Mouse (Mus musculus) cerebellum, postnatal 25 days (tissue): Measurements from ENCODE around the gene Pds5b.
A peak's percentile ranks its signal among the peaks of the same experiment; 100 is the strongest.
"Not testable (repeated sequence)": the region's sequence is repeated elsewhere in the genome, so short reads cannot be mapped to it uniquely, and the experiment has no call there.

Source experiments
- DNase-seq, 2 experiments: peaks; one replicate each; pipeline ENCODE4 v3.0.0; 2021; ENCODE audit warnings: mixed read lengths in 2 of 2

Gene Pds5b

GRCm38 (mm10) chr5:150673153-150673835 lies at the start of gene Pds5b:
Gene Pds5b (plus strand): TSS chr5:150673739.
- peak; percentile 95 to 98 for DNase-seq

DNA sequence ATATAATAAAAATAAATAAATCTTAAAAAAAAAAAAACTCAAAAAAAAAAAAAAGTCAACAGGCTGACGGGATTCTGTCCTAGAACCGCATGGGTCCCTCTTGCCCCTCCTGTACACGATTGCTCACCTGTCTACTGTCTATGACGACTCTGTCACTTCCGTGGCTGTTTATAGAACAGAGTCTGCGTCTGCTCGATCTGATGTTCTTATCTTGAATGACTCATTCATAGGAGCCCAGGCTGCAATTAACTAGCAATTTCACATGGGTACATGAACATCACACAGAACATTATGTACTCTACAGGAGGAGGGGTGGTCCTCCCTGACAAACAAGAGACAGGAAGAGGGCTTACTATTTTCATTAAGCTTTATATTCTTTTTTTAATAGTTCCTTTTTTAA lies 48.0 kb upstream of the Pds5b start:
- no peak for DNase-seq

- no peak for DNase-seq
These were observed 44.3 kb upstream of the Pds5b start for GRCm38 (mm10) chr5:150629272-150629671.

DNA sequence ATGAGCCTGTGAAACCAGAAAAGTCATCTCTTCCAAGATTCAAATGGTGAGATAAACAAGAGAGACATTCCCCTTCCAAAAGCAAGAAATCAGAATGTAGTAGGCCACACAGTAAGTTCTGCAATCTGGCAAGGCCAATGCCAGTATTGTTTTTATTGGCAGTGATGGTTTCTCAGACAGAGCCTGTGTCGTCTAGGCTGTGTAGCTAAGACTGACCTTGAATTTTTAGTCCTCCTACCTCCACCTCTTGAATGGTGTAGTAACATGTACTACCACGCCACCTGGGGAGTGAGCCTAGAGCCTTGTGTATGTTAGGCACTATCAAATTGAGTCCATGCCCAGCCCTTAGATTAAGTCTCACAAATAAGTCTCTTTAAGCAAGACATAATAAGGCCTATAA lies 43.8 kb upstream of the Pds5b start:
- no peak for DNase-seq

DNA sequence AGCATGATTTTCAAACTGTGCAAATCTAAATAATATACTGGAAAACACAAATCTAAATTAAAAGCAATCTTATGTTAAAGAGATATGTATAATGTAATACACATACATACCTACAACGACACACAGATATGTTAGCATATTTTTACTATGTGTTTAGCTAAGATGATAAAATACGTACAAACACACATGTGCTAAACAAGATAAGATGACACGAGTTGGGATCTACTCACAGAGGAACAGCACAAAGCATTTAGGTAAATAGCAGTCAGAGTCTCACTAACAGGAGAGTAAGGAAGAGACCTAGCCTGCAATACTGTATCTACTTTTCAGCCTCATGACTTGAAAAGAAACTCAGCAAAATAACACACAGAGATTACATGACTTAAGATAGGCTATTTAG lies 32.1 kb upstream of the Pds5b start:
- no peak for DNase-seq

- DNase-seq: not testable (repeated sequence)
These were observed 30.1 kb upstream of the Pds5b start for GRCm38 (mm10) chr5:150643390-150643789.

DNA sequence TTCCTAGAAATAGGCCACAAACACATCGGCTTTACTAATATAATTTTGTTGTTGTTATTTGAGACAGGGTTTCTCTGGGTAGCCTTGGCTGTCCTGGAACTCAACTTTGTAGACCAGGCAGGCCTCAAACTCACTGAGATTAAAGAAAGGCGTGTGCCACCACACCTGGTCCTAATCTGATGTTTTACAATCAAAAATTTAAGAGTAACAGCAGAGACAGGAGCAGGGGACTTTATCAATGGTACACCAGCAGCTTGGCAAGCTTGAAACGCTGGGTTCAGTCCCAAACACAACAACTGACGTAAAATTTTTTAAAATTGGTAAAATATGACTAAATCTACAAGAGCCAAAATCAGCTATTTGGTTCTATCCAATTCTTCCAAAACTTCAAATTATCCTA lies 28.6 kb upstream of the Pds5b start:
- no peak for DNase-seq

DNA sequence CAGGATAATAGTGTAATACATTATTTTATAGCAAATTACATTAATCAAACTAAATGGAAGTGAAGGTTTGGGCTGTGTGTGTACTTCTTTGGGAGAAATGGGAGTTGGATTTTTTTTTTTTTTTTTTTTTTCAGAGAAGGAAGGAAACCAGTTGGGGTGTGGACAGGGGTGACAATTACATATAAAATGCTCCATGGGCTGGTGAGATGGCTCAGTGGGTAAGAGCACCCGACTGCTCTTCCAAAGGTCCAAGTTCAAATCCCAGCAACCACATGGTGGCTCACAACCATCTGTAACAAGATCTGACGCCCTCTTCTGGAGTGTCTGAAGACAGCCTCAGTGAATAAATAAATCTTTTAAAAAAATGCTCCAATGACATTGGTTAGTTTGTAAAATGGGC lies 21.0 kb upstream of the Pds5b start:
- DNase-seq: no peak

GRCm38 (mm10) chr5:150654548-150654947 lies 19.0 kb upstream of the Pds5b start:
- no peak for DNase-seq

GRCm38 (mm10) chr5:150659425-150659824 lies 14.1 kb upstream of the Pds5b start:
- DNase-seq: not testable (repeated sequence)

GRCm38 (mm10) chr5:150660296-150660695 lies 13.2 kb upstream of the Pds5b start:
- DNase-seq: not testable (repeated sequence)

- DNase-seq: not testable (repeated sequence)
These were observed 9.6 kb upstream of the Pds5b start for GRCm38 (mm10) chr5:150663926-150664325.

DNA sequence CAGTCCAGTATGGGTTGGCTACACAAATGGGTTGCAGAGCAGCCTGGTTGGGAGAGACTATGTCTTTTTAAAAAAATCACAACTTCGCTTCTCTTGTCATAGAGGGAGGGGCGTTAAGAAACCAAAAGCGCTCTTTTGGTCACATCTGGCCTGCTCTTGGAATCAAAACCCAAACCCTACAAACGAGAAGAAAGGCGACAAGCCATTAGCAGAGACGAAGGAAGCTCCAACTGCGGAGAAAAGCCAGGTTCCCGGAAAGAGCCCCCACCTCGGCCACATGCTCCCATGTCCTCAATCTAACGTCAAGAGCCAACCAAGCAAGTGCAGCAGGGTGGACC lies 8.8 kb upstream of the Pds5b start:
- DNase-seq: no peak

- DNase-seq: peak; percentile 95
These were observed 8.2 kb upstream of the Pds5b start for GRCm38 (mm10) chr5:150665132-150665954.

GRCm38 (mm10) chr5:150666133-150666739 lies 7.3 kb upstream of the Pds5b start, which contains the start of gene N4bp2l2:
Gene N4bp2l2 (minus strand): TSS chr5:150666183.
- DNase-seq: not testable (repeated sequence)

DNA sequence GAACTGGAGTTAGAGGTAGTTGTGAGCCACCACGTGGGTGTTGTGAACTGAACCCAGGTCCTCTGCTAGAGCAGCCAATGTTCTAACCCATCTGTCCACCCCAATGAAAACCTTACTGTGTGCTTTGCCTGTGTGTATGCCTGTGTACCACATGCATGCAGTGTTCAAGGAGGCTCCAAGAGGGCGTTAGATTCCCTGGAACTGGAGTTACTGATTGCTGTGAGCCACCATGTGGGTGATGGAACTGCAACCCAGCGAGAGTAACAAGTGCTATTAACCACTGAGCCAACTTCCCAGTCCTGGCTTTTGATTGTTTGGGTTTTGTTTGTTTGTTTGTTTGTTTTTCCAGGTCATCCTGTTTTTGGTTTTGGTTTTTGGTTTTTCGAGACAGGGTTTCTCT lies 4.8 kb upstream of the Pds5b start:
- no peak for DNase-seq

- DNase-seq: no peak
These were observed 1.2 kb upstream of the Pds5b start for GRCm38 (mm10) chr5:150672343-150672742.

GRCm38 (mm10) chr5:150673880-150674621 lies 512 bp downstream of the Pds5b start:
- peak in 1 of 2 experiments; percentile 60 for DNase-seq

DNA sequence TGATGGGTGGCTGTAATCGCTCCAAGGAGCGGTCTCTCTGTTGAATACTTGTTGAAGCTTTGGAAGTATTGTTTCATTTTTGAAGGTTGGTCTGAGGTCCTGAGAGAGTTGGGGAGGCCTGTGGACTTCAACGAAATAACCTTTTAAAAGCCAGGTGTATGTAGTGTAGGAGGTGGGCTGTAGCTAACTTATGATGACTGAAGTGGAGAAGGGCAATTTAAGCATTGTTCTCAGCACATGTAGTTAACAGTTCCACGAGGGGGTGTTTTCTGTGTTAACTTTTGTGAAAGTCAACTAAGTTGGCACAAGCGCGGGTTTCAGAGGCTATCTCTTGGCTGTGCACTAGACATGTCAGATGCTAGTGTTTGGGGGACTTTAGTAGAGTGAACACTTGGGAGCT lies 1.3 kb downstream of the Pds5b start:
- DNase-seq: no peak

DNA sequence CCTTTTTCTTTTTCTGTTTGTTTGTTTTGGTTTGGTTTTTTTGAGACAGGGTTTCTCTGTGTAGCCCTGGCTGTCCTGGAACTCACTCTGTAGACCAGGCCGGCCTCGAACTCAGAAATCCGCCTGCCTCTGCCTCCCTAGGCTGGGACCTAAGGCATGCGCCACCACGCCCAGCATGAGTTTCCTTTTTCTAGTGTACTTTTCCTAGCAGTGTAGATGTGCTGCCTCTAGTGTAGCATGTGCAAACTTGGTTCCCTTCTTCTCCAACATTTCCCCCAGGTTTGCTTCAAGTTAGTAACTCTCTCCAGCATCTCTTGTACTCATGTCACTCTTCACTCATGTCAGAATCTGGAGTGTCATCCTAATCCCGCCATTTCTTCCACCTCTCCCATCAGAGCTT lies 9.3 kb downstream of the Pds5b start:
- not testable (repeated sequence) for DNase-seq

DNA sequence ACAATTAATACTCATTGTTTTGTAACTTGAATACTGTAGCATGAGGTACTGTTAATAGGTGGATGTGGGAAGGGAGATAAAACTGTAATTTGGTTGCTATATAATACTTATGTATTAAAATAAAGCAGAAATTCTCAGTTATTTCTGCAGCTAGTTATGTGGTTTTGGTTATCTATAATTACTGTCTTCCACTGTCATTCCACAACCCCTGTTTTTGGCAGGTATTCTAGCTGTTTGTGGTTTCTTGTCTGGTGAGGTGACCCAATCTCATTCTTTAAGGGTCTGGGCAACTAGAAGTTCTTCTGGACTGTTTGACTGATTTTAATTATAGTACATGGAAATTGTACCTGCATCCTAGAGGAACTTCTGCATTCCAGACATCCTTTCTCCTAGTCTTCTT lies 17.1 kb downstream of the Pds5b start:
- no peak for DNase-seq

DNA sequence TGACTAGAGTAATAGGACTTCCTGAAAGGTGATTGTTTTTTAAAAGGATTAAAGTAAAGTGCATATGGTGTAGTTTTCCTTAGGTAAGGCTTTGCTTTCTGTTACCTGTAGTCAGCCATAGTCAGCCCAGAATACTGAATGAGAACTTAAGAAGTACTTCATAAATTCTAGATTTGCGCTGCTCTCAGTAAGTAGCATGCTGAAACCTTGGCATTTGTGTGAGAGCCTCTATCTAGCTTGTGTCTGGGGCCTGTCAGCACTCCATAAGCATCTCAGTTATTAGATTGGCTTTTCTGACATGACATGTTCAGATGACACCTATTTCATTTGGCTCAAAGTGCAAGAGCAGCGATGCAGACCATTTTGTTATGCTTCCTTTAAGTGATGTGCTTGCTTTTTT lies 19.7 kb downstream of the Pds5b start:
- DNase-seq: no peak

GRCm38 (mm10) chr5:150702714-150703113 lies 29.2 kb downstream of the Pds5b start:
- peak; percentile 37 to 70 for DNase-seq
